Mouse (Mus musculus) layer of hippocampus, adult 2 months (tissue): Measurements from ENCODE around the gene Commd3. TPM values are rescaled to one million over a fixed set of nuclear protein-coding genes. Genes with fewer than 3 reads are reported as not detected.
A peak's percentile ranks its signal among the peaks of the same experiment; 100 is the strongest.

Source experiments
- DNase-seq, 2 experiments: peaks; one replicate each; pipeline ENCODE4 v3.0.0; 2022; ENCODE audit warnings: low spot score in 2 of 2
- H3K27ac ChIP-seq: fragments of 200-600 bp; 2 replicates; pipeline ENCODE4 v1.8.1; 2022
- H3K4me3 ChIP-seq: fragments of 200-600 bp; 2 replicates; pipeline ENCODE4 v1.8.1; 2022; ENCODE audit warnings: mild to moderate bottlenecking
- CTCF ChIP-seq: fragments of 200-600 bp; conservative IDR thresholded peaks from 2 replicates; pipeline ENCODE4 v1.8.1; 2022; ENCODE audit warnings: antibody characterized with exemption, mild to moderate bottlenecking, moderate library complexity
- total RNA-seq, 2 experiments: library from RNA; stranded (reverse); gene quantifications; 2 replicates each; pipeline ENCODE4 v1.2.3; 2021

Commd3 gene
- total RNA-seq, 2 experiments from 2014 or later: 106 TPM

GRCm38 (mm10) chr2:18676457-18676935 lies 4.3 kb downstream of the Commd3 start:
- 0 out of 2 replicates have a peak, but pooled peaks have one; percentile 2 for TF ChIP-seq CTCF
- peak overlapping the region; percentile 98 for H3K27ac ChIP-seq

DNA sequence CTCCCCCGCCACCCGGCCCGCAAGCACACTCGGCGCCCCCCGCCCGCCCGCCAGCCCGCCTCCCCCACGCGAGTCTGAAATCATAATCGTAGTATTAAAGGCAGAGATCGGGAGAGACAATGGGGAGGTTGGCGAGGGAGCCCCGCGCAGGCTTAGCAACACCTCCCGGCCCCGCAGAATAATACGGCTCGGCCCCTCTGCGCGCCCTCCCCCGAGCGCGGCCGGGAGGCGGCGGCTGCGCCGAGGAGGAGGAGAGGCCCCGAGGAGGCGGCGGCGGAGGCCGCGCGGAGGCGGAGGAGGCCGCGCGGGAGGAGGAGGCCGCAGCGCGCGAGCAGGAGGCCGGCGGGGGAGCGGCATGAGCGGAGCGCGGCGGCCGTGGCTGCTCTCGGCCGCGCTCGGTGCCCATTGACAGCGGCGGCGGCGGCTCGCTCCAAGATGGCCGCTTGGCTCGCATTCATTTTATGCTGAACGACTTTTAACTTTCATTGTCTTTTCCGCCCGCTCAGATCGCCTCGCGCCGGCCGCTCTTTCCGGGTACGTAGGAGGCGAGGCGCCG lies 4.8 kb downstream of the Commd3 start, which contains the start of gene Bmi1:
Bmi1 (plus strand) TSS at position 83 of the 556 bp plus-strand sequence.
- peak; percentile 48 to 52 for DNase-seq
- Histone ChIP-seq H3K4me3 (peak within 1 kb of the TSS; percentile 93), H3K27ac (peak within 1 kb of the TSS; percentile 98)
- 0 out of 2 replicates have a peak, but pooled peaks have one; percentile 6 for TF ChIP-seq CTCF

More at GRCm38 (mm10) chr2:18676457-18676935, 4.3 kb downstream of the Commd3 start:
- DNase-seq: peak; percentile 62 to 74
- H3K4me3 ChIP-seq: peak overlapping the region; percentile 93

GRCm38 (mm10) chr2:18677631-18678471 lies 5.7 kb downstream of the Commd3 start:
- H3K27ac ChIP-seq: peak overlapping the region; percentile 69
- TF ChIP-seq CTCF: no peak
- peak overlapping the region; percentile 93 for H3K4me3 ChIP-seq
- no peak for DNase-seq

DNA sequence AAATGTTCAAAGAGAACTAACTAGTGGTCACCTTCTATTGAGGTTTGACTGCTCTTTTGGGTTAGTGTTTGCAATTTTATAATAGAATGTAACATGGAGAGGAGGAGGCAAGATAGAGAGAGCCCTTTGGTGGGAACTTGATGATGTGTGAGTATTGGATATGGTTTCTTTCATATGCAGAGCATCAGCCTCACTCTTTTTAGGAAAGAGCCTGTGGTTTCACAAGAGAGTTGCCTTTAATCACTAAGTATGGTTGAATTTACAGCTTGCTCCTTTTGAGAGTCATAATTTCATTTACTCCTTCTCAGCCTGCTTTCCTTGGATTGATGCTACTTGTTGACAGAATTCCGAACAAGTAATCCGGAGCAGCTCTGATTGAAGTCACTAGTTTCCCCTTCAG lies 7.5 kb downstream of the Commd3 start:
- H3K4me3 ChIP-seq: no peak overlapping the region
- TF ChIP-seq CTCF: no peak
- no peak for DNase-seq
- H3K27ac ChIP-seq: no peak overlapping the region

DNA sequence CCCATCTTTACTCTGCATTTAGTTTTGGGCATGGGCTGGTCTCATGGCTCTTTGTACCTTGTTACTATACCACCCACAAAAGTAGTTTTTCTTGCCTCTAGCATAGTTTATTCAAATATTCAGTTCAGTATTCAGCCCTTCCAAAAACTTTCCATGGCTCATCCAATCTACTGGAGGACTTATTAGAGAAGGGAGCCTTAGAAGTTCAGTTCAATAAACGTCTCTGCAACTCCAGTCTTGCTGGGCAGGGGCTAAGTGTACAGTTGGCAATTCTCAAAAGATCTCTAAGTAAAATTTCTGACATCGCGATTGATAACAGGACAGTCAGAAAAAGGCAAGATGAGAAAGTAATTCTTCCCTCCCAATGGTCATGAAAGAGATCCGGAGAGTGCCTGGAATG lies 8.3 kb downstream of the Commd3 start:
- Histone ChIP-seq H3K4me3 (peak overlapping the region; percentile 47), H3K27ac (no peak overlapping the region)
- no peak for DNase-seq
- TF ChIP-seq CTCF: no peak

DNA sequence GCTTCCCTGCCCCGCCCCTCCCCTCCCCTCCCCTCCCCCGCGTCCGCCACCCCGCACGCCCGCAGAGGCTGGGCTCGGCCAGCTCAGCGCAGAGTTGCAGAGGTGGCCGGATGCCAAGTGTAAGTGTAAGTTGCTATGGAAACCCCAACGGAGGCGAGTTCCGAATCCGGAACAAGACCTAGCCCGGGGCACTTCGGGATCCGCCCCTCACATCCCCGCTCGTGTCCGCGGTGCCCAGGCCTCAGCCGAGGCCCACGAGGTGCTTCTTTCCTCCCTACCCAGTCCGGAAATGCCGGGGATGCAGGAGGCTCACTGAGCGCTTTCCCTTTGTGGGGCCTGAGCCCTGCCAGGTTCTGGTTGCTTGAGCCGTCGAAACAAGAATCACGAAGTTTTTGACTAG lies 8.8 kb downstream of the Commd3 start:
- Histone ChIP-seq H3K4me3 (peak overlapping the region; percentile 47), H3K27ac (no peak overlapping the region)
- TF ChIP-seq CTCF: no peak
- DNase-seq: peak in 1 of 2 experiments; percentile 26

- DNase-seq: no peak
- Histone ChIP-seq H3K4me3 (no peak overlapping the region), H3K27ac (no peak overlapping the region)
- TF ChIP-seq CTCF: no peak
Measured at GRCm38 (mm10) chr2:18684062-18684461, 11.9 kb downstream of the Commd3 start.

DNA sequence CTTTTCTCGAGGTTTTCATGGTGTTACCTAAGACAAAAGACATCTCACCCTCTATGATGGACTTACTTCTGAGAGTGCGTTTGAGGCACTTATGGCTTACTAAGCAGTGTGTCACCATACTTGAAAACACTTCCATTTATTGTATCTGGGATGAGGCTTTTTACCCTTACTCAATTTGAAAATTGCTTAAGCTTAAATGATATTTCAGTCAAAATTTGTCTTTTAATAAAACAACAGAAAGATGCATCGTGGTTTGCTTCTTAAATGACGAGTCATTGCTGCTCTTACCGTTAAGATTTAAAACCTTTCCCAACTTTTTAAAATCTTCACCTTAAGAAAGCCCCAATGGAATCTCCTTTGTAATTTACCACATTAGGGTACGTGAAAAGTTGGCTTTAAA lies 14.2 kb downstream of the Commd3 start:
- no peak for DNase-seq
- Histone ChIP-seq H3K4me3 (no peak overlapping the region), H3K27ac (no peak overlapping the region)
- TF ChIP-seq CTCF: no peak

- no peak overlapping the region for H3K4me3 ChIP-seq
- no peak for DNase-seq
- no peak overlapping the region for H3K27ac ChIP-seq
- no peak for TF ChIP-seq CTCF
Measured at GRCm38 (mm10) chr2:18686826-18687519, 14.8 kb downstream of the Commd3 start.

- no peak overlapping the region for H3K27ac ChIP-seq
- no peak for TF ChIP-seq CTCF
- no peak overlapping the region for H3K4me3 ChIP-seq
- no peak for DNase-seq
Measured at GRCm38 (mm10) chr2:18687671-18688170, 15.5 kb downstream of the Commd3 start.

- DNase-seq: no peak
- Histone ChIP-seq H3K27ac (no peak overlapping the region), H3K4me3 (no peak overlapping the region)
- no peak for TF ChIP-seq CTCF
Measured at GRCm38 (mm10) chr2:18688286-18688685, 16.1 kb downstream of the Commd3 start.

- TF ChIP-seq CTCF: no peak
- peak in 1 of 2 experiments; percentile 51 for DNase-seq
- no peak overlapping the region for H3K27ac ChIP-seq
- H3K4me3 ChIP-seq: peak overlapping the region; percentile 57
Measured at GRCm38 (mm10) chr2:18688708-18689063, 16.5 kb downstream of the Commd3 start.
